Mouse (Mus musculus) adrenal gland, postnatal 14 days (tissue): ENCODE data around the gene Izumo1. TPM values are rescaled to one million over a fixed set of nuclear protein-coding genes. Genes with fewer than 3 reads are reported as not detected.

Experiments used
- DNase-seq: peaks from one replicate; pipeline ENCODE4 v3.0.0; 2021; ENCODE audit warnings: mixed read lengths
- total RNA-seq: library from RNA; stranded (reverse); gene quantifications from 2 replicates; pipeline ENCODE4 v1.2.3, GENCODE M21; 2021

The Izumo1 gene
- total RNA-seq, 1 experiment from 2014 or later, result 0.82 TPM

GRCm38 (mm10) chr7:45618316-45618715 lies 3.3 kb upstream of the Izumo1 start:
- no peak for DNase-seq

- no peak for DNase-seq
Measured at GRCm38 (mm10) chr7:45619592-45619991, 2.0 kb upstream of the Izumo1 start.

- DNase-seq, result no peak
Measured at GRCm38 (mm10) chr7:45623507-45623906, 1.9 kb downstream of the Izumo1 start.

- DNase-seq, result no peak
Measured at GRCm38 (mm10) chr7:45624718-45625117, 3.1 kb downstream of the Izumo1 start.

- no peak for DNase-seq
Measured at GRCm38 (mm10) chr7:45625481-45625880, 3.9 kb downstream of the Izumo1 start.

GRCm38 (mm10) chr7:45626571-45627076 lies 5.0 kb downstream of the Izumo1 start:
- DNase-seq, result no peak

GRCm38 (mm10) chr7:45627261-45627660 lies 5.7 kb downstream of the Izumo1 start, which contains the start of gene Rasip1:
Gene Rasip1, plus strand, starts transcription at chr7:45627488.
- DNase-seq, result peak; percentile 67

GRCm38 (mm10) chr7:45628364-45629294 lies 7.0 kb downstream of the Izumo1 start:
- peak; percentile 96 for DNase-seq

GRCm38 (mm10) chr7:45630064-45630907 lies 8.7 kb downstream of the Izumo1 start:
- no peak for DNase-seq

GRCm38 (mm10) chr7:45632499-45632898 lies 10.9 kb downstream of the Izumo1 start:
- peak; percentile 60 for DNase-seq

- no peak for DNase-seq
Measured at GRCm38 (mm10) chr7:45634946-45635681, 13.5 kb downstream of the Izumo1 start.

GRCm38 (mm10) chr7:45635711-45636688 lies 14.4 kb downstream of the Izumo1 start:
- peak; percentile 80 for DNase-seq

- no peak for DNase-seq
Measured at GRCm38 (mm10) chr7:45637710-45638109, 16.1 kb downstream of the Izumo1 start.

- peak; percentile 95 for DNase-seq
Measured at GRCm38 (mm10) chr7:45638623-45639401, 17.2 kb downstream of the Izumo1 start.

GRCm38 (mm10) chr7:45639561-45640027 lies 18.0 kb downstream of the Izumo1 start, which contains the start of gene Mamstr:
Gene Mamstr, plus strand, starts transcription at chr7:45639977.
- DNase-seq, result no peak

GRCm38 (mm10) chr7:45640191-45640957 lies 18.8 kb downstream of the Izumo1 start:
- DNase-seq, result peak; percentile 48

- DNase-seq, result no peak
Measured at GRCm38 (mm10) chr7:45641391-45642040, 19.9 kb downstream of the Izumo1 start.

- no peak for DNase-seq
Measured at GRCm38 (mm10) chr7:45642083-45642482, 20.5 kb downstream of the Izumo1 start.
